Mouse (Mus musculus) cerebellum, adult 2 months (tissue): ENCODE data around the gene Csf3.

Source experiments
- CTCF ChIP-seq: fragments of 200-500 bp; IDR thresholded peaks from 2 replicates; pipeline ENCODE4 v1.5.1; 2011; ENCODE audit warnings: low read depth, mild to moderate bottlenecking, control low read depth, low read length, moderate library complexity, borderline replicate concordance; ENCODE audit not compliant: insufficient read depth
- POLR2A ChIP-seq: fragments of 200-500 bp; IDR thresholded peaks from 2 replicates; pipeline ENCODE4 v1.6.1; 2011; ENCODE audit warnings: low read length, control low read depth, borderline replicate concordance; ENCODE audit not compliant: insufficient read depth

DNA sequence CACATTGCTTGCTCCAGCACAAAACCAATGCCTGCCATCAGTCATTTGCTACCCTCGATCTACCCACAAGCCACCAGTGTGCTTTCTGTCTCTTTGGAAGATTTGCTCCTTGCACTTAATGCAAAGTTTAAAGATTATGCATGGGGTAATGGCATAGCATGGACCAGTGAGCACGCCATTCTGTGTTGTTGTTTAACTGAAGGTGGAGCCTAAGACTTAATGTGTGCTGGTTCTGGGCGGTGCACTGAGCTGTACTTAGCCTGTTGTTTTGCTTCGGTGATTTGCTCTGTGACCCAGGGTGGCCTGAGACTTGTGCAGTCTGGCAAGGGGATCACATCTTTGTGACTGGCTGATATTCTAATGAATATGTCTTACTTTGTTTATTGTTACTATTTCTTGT lies 14.1 kb upstream of the Csf3 start:
- no peak for TF ChIP-seq CTCF
- TF ChIP-seq POLR2A = no peak
